Mouse (Mus musculus): Measurements from ENCODE around the gene Amph.

Amph gene

DNA sequence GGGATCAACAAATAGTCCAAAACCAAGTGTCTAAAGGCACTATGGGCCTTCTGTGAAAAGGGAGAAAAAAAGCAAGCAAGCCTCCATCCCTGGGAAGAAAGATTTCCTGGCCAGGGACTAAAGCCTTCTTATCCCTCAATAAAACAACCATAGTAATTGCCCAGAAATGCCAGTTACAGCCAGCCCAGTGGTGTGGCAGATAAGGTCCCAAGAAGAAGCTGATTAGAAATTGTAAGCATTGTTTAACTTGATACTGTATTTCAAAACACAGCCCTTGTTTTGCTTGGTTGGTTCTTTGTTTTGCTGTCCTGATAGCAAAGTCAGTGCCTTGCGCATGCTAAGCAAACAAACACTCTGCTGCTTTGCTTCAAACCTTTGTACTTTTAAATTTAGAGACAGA lies 191.8 kb downstream of the Amph start:
- DNase-seq (ENCODE audit: low read depth, low spot score): no peak

DNA sequence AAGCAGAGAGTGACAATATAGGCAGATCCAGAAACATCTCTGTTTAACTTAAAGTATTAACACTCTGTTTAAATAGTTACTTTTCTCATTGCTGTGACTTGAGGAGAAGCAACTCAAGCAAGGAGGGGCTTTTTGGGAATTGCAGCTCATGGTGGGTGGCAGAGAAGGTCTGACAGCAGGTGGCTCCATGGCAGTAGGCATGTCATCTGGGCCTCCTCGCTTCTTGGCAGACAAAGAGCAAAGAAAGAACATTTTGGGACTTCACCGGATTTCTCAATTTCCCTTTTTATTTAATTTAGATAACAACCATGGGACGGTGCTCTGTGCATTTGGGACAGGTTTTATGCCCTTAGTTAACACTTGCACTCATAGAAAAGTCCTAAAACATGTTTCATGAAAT lies 195.8 kb downstream of the Amph start:
- DNase-seq (ENCODE audit: low read depth, low spot score): no peak

GRCm38 (mm10) chr13:19147468-19147867 lies 199.5 kb downstream of the Amph start:
- DNase-seq (ENCODE audit: low read depth, low spot score): no peak

DNA sequence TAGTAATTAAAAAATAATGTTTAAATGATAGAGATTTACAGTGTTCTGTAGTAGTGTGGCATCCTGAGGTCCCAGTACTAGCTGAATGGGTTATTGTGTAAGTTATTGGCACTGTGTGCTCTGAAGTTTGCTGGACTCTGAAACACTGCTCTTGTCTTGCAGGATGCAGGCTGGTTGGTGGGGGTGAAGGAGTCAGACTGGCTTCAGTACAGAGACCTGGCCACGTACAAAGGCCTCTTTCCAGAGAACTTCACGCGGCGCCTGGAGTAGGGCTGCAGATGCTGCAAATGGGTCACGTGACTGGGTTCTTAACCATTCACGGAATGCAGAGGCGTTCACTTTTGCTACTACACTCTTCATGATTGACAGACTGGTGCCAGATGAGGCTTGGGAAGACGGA lies 201.6 kb downstream of the Amph start:
- no peak for DNase-seq (ENCODE audit: low read depth, low spot score)

- no peak for DNase-seq (ENCODE audit: low read depth, low spot score)
These were observed 202.7 kb downstream of the Amph start for GRCm38 (mm10) chr13:19150438-19151301.

- DNase-seq (ENCODE audit: low read depth, low spot score): no peak
These were observed 204.1 kb downstream of the Amph start for GRCm38 (mm10) chr13:19152126-19152525.

DNA sequence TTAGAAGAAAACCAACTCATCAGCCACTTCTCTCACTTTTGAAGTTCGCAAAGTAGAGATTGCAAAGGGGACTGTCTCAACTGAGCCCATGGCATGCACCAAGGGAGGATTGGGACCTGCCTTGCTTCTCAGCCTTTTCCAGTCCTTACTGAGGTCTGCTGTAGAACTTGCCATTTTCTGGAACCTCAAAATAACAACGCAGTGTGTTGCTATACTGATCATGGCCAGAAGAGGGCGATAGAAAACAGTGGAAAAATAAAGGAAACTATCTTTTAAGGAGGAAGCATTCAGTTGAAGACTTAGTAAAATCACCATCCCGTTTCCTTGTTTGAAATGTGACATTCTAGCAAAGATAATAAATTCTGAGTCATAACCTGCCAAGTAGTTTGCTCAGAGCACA lies 210.5 kb downstream of the Amph start:
- no peak for DNase-seq (ENCODE audit: low read depth, low spot score)

GRCm38 (mm10) chr13:19160616-19161015 lies 212.6 kb downstream of the Amph start:
- DNase-seq (ENCODE audit: low read depth, low spot score): no peak

- no peak for DNase-seq (ENCODE audit: low read depth, low spot score)
These were observed 213.1 kb downstream of the Amph start for GRCm38 (mm10) chr13:19161111-19161510.

GRCm38 (mm10) chr13:19162120-19162519 lies 214.1 kb downstream of the Amph start:
- no peak for DNase-seq (ENCODE audit: low read depth, low spot score)

GRCm38 (mm10) chr13:19177662-19178259 lies 229.8 kb downstream of the Amph start:
- DNase-seq (ENCODE audit: low read depth, low spot score): peak; percentile 22

DNA sequence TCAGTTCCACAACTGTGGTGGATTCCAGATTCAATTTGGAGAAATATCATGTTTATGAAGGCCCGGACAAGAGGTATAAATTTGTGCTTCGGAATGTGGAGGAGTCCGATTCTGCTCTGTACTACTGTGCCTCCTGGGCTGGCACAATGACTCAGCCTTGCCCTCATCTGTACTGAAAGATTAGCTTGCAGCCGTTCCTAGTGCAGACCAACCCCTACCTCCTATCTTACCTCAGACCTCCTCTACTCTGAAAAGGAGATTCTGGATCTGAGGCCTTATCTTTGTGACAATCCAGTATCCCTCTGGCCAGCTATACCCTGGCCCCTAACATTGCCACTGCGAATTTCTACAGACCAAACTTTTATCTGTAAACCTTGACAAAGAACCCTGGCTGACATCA lies 230.3 kb downstream of the Amph start:
- no peak for DNase-seq (ENCODE audit: low read depth, low spot score)

DNA sequence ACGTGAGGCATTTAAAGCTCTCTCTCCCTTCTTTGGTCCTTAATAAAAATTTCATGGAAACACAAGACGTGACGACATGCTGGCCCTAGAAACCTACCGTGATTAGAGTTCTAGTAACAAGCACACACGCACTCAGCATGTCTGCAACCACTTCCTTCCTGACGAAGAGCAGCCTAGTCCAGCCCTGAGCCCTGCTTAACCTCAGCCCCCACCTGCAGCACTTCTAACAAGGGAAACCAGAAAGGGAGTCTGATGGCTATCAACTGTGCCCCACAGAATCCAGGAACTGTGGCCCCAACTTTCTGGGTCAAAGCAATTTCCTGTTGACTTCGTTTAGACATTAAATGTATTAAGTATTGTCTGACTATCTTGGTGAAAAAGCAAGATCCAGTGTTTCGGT lies 234.3 kb downstream of the Amph start:
- DNase-seq (ENCODE audit: low read depth, low spot score): no peak

GRCm38 (mm10) chr13:19190052-19190451 lies 242.0 kb downstream of the Amph start:
- DNase-seq (ENCODE audit: low read depth, low spot score): no peak

DNA sequence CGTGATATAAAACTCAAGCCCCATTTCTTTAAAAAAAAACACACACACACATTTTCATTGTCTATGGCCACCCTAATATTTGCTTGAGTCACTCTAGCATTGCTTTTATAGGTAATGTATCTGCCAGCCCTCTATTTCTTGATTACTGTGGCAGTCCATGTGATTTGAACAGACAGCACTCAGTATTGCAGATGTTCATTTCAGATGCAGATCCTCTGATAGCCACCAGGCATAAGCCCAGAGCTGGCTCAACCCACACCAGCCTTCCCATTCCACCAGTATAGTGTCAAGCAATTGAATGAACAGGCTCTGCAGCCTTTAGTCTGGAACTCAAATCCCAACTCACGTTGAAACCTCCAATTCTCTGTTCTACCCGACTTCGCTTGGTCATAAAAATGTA lies 246.8 kb downstream of the Amph start:
- no peak for DNase-seq (ENCODE audit: low read depth, low spot score)

GRCm38 (mm10) chr13:19195456-19195855 lies 247.5 kb downstream of the Amph start:
- DNase-seq (ENCODE audit: low read depth, low spot score): no peak
